Comparison of ENCODE assay signal across 24 mouse cellular contexts in genomic region chr10:117461261-117461660, GRCm38 (mm10).
"Had no signal": no experiment of that assay in that cellular context is flagged by ENCODE, and none has a peak within 500 bp of the region (broad histone marks: within the 10 kb centered on the region; RNA-seq: fewer than 3 reads in every experiment).

No protein-coding gene starts in this region.

- H3K4me3 ChIP-seq: embryonic facial prominence, embryonic 10.5 days; embryonic facial prominence, embryonic 12.5 days; embryonic facial prominence, embryonic 13.5 days; embryonic facial prominence, embryonic 15.5 days; erythroblast, embryonic 14.5 days; forebrain, embryonic 10.5 days; forebrain, embryonic 12.5 days; forebrain, embryonic 13.5 days; forebrain, embryonic 15.5 days; gastrocnemius, adult 2 months; heart, adult 2 months; heart, embryonic 10.5 days had no signal

- H3K27me3 ChIP-seq: embryonic facial prominence, embryonic 12.5 days; embryonic facial prominence, embryonic 13.5 days; embryonic facial prominence, embryonic 15.5 days; forebrain, embryonic 12.5 days; forebrain, embryonic 15.5 days had no signal

- H3K27ac ChIP-seq: embryonic facial prominence, embryonic 10.5 days; embryonic facial prominence, embryonic 12.5 days; embryonic facial prominence, embryonic 13.5 days; embryonic facial prominence, embryonic 15.5 days; forebrain, embryonic 10.5 days; forebrain, embryonic 12.5 days; forebrain, embryonic 13.5 days; forebrain, embryonic 15.5 days; gastrocnemius, adult 2 months; heart, adult 2 months; heart, embryonic 10.5 days had no signal

- DNase-seq: cerebellum, adult 9-10 months; cerebellum, adult 9-11 months; cerebellum, postnatal 10 days; cerebellum, postnatal 14 days; cerebellum, postnatal 25 days; cerebellum, postnatal 36 days; embryo, embryonic 11 days; forebrain, postnatal 0 days; gastrocnemius, adult 2 months; gastrocnemius, postnatal 10 days; gastrocnemius, postnatal 14 days; gastrocnemius, postnatal 25 days; gastrocnemius, postnatal 36 days; heart, adult 2 months had no signal

- H3K4me1 ChIP-seq: embryonic facial prominence, embryonic 12.5 days; forebrain, embryonic 12.5 days; forebrain, embryonic 15.5 days had no signal

- H3K36me3 ChIP-seq: embryonic facial prominence, embryonic 10.5 days; embryonic facial prominence, embryonic 12.5 days; embryonic facial prominence, embryonic 13.5 days; embryonic facial prominence, embryonic 15.5 days; forebrain, embryonic 10.5 days; forebrain, embryonic 12.5 days; forebrain, embryonic 15.5 days; heart, embryonic 10.5 days had no signal
